Mouse (Mus musculus) left cerebral cortex, adult 2 months (tissue): Measurements from ENCODE around the gene Gusb. TPM values are rescaled to one million over a fixed set of nuclear protein-coding genes. Genes with fewer than 3 reads are reported as not detected.
A peak's percentile ranks its signal among the peaks of the same experiment; 100 is the strongest.

Source experiments
- DNase-seq, 2 experiments: peaks; one replicate each; pipeline ENCODE4 v3.0.0; 2021 to 2022; ENCODE audit warnings: low spot score in 2 of 2, mixed read lengths in 1 of 2; ENCODE audit errors: extremely low spot score in 1 of 2
- H3K27ac ChIP-seq: fragments of 200-600 bp; 2 replicates; pipeline ENCODE4 v1.8.1; 2022
- H3K4me3 ChIP-seq: fragments of 200-600 bp; 2 replicates; pipeline ENCODE4 v1.8.1; 2022
- CTCF ChIP-seq: fragments of 200-600 bp; IDR thresholded peaks from 2 replicates; pipeline ENCODE4 v1.8.1; 2022; ENCODE audit warnings: antibody characterized with exemption, mild to moderate bottlenecking, moderate library complexity
- intact Hi-C: fragments of 180-260 bp; cut with DNase I; formaldehyde crosslinking; loops from one replicate; pipeline ENCODE4 v1.15.1; 2025
- total RNA-seq, 2 experiments: library from RNA; stranded (reverse); gene quantifications; 2 replicates each; pipeline ENCODE4 v1.2.3; 2021

The Gusb gene
- total RNA-seq, 2 experiments from 2014 or later, result 10.3 to 12.2 TPM

- no peak for TF ChIP-seq CTCF
- H3K27ac ChIP-seq, result no peak overlapping the region
- intact Hi-C loops, result no loop called here
Observed at GRCm38 (mm10) chr5:129954473-129955254, 48.2 kb downstream of the Gusb start.

DNA sequence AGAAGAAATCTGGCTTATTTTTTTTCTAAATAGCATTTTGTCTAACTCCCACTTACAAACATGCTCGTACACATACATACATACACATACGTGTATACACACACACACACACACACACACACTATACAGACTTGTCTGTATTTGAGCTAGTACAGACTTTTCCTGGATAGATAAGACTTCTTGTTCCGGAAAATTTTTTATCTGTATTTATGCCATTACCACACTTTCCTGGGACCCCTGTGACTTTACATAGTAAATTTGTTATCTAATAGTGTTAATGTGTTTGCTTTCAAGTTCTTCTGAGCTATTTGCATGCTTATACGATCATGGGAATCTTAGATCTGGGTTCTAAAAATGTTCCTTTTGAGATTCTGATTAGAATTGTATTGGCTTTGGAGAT, 50.7 kb downstream of the Gusb start:
- Histone ChIP-seq H3K27ac (no peak overlapping the region), H3K4me3 (no peak overlapping the region)
- no peak for TF ChIP-seq CTCF
- intact Hi-C loops, result no loop called here
- no peak for DNase-seq

More at GRCm38 (mm10) chr5:129954473-129955254, 48.2 kb downstream of the Gusb start:
- H3K4me3 ChIP-seq, result no peak overlapping the region
- DNase-seq, result no peak

DNA sequence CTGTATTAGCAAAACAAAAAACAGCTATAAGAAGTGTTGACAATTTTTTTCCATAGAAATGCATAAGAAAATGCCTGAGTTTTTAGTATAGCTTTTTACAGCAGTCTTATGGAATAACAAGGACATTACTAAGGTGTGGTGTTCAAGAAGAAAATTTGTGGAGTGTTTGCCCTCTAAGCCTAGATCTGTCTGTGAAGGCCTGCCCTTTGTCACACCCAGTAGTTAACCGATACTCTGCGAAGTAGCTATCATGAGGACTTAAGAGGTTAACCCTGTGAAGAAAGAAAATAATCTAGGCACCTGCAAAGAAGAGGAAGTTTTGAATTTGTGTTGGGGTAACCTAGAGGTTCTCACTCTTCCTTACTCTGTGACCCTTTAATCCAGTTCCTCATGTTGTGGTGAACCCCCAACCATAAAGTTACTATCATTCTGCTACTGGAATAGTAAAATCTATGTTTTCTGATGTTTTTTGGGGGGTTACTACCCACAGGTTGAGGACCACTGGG, 55.3 kb downstream of the Gusb start:
- no peak overlapping the region for H3K4me3 ChIP-seq
- intact Hi-C loops, result no loop called here
- DNase-seq, result no peak
- no peak for TF ChIP-seq CTCF
- no peak overlapping the region for H3K27ac ChIP-seq

GRCm38 (mm10) chr5:129943402-129943801, 59.4 kb downstream of the Gusb start:
- intact Hi-C loops, result loop anchor here (5.0 kb wide), 1 partner anchor 36 kb away; the partner anchor contains the start of gene Nupr1l
- no peak for DNase-seq
- Histone ChIP-seq H3K27ac (no peak overlapping the region), H3K4me3 (no peak overlapping the region)
- TF ChIP-seq CTCF, result no peak

GRCm38 (mm10) chr5:129942073-129942939, 60.5 kb downstream of the Gusb start:
- Histone ChIP-seq H3K27ac (peak overlapping the region; percentile 56), H3K4me3 (peak overlapping the region; percentile 80)
- DNase-seq, result peak; percentile 21 to 40
- TF ChIP-seq CTCF, result peak; percentile 7
- intact Hi-C loops, result loop anchor here (5.0 kb wide), 1 partner anchor 35 kb away; the partner anchor contains the start of gene Nupr1l

DNA sequence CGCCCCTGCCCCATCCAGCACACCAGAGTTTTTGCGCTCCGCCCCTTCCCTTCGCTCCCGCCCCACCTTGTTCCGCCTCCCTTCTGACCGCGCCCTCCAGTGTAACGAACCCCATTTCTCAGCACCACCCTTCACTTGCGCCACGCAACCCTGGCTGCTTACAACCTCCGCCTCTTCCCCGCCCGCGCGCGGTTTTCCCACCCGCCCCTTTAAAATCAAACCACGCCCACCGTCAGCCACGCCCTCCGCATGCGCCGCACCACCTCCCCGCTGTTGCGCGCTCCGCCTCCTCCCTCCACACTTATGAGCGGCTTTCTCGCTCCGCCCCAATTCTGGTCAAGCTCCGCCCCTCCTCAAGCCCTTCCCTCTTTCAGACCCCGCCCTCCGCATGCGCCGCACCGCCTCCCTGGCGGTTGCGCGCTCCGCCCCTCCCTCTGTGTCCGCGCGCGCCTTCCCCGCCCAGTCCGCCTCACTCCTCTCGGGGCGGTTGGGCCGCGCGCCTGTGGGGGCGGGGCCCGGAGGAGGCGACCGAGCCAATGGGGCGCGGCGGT, 61.3 kb downstream of the Gusb start, which contains the start of gene Vkorc1l1:
Gene Vkorc1l1 (plus strand): TSS at position 476 of the 551 bp plus-strand sequence.
- H3K4me3 ChIP-seq, result peak within 1 kb of the TSS; percentile 80
- intact Hi-C loops, result loop anchor here (5.0 kb wide), 1 partner anchor 34 kb away; the partner anchor contains the start of gene Nupr1l
- H3K27ac ChIP-seq, result peak within 1 kb of the TSS; percentile 66
- TF ChIP-seq CTCF, result no peak
- peak; percentile 96 to 97 for DNase-seq

- Histone ChIP-seq H3K4me3 (peak overlapping the region; percentile 52), H3K27ac (peak overlapping the region; percentile 66)
- DNase-seq, result no peak
- intact Hi-C loops, result loop anchor here (5.0 kb wide), 1 partner anchor 34 kb away; the partner anchor contains the start of gene Nupr1l
- no peak for TF ChIP-seq CTCF
Observed at GRCm38 (mm10) chr5:129940736-129941494, 61.9 kb downstream of the Gusb start.

- Histone ChIP-seq H3K27ac (no peak overlapping the region), H3K4me3 (no peak overlapping the region)
- no peak for TF ChIP-seq CTCF
- intact Hi-C loops, result loop anchor here (5.0 kb wide), 1 partner anchor 33 kb away; the partner anchor contains the start of gene Nupr1l
- no peak for DNase-seq
Observed at GRCm38 (mm10) chr5:129940281-129940680, 62.6 kb downstream of the Gusb start.

Other genes with a start within 250 kb of the Gusb start
- gene Psph, start 215.6 kb downstream of the Gusb start, total RNA-seq, result 10 to 100 TPM; 19.9 to 20.2 TPM
- gene Sumf2, start 156.1 kb downstream of the Gusb start, total RNA-seq, result 10 to 100 TPM; 20.2 to 20.8 TPM
- gene Chchd2, start 115.6 kb downstream of the Gusb start, total RNA-seq, result 100 to 1,000 TPM; 429 to 443 TPM
- 1 to 10 TPM; 4.9 to 6.2 TPM for gene Zbed5, start 107.3 kb downstream of the Gusb start, total RNA-seq
- gene Phkg1, start 104.5 kb downstream of the Gusb start, total RNA-seq, result 10 to 100 TPM; 14.5 to 16.8 TPM
- 1 to 10 TPM in 1 of 2 experiments, under 1 TPM in 1; 0.61 to 3.1 TPM for gene Nupr1l, start 94.5 kb downstream of the Gusb start, total RNA-seq
- gene Vkorc1l1, start 61.1 kb downstream of the Gusb start, total RNA-seq, result 10 to 100 TPM; 43.9 to 48.6 TPM
- gene Asl, start 26.2 kb upstream of the Gusb start, total RNA-seq, result 10 to 100 TPM; 15.7 to 23.5 TPM
- gene Crcp, start 26.2 kb upstream of the Gusb start, total RNA-seq, result 10 to 100 TPM; 30.2 to 30.8 TPM
- 10 to 100 TPM; 34.0 to 34.1 TPM for gene Tpst1, start 70.3 kb upstream of the Gusb start, total RNA-seq
- gene Kctd7, start 141.8 kb upstream of the Gusb start, total RNA-seq, result 10 to 100 TPM; 13.2 to 13.8 TPM
- 10 to 100 TPM; 59.2 to 66.9 TPM for gene Rabgef1, start 168.7 kb upstream of the Gusb start, total RNA-seq
- gene Tmem248, start 214.0 kb upstream of the Gusb start, total RNA-seq, result 10 to 100 TPM; 37.9 to 39.1 TPM